Mouse (Mus musculus) Patski (cell line): ENCODE measurements around the gene Rpl3l. TPM values are rescaled to one million over a fixed set of nuclear protein-coding genes. Genes with fewer than 3 reads are reported as not detected.
"Not testable (repeated sequence)": the region's sequence is repeated elsewhere in the genome, so short reads cannot be mapped to it uniquely, and the experiment has no call there.

Experiments
- ATAC-seq: fragments of 100-300 bp; one replicate; pipeline ENCODE4 v1.8.0; 2021
- CTCF ChIA-PET: fragments of 350-600 bp; sonication (Branson Sonifier 250); formaldehyde crosslinking; loops from one replicate; lab custom pipeline; 2022; ENCODE audit warnings: inconsistent platforms; lab: Charles Lee
- POLR2A ChIA-PET: fragments of 350-600 bp; sonication (Branson Sonifier 250); formaldehyde crosslinking; loops from one replicate; lab custom pipeline; 2022; ENCODE audit warnings: antibody characterized with exemption, inconsistent platforms; lab: Charles Lee
- DNase-seq: peaks from one replicate; pipeline ENCODE4 v3.0.0-alpha.2; 2011; ENCODE audit warnings: low read depth, low spot score
- H3K27me3 ChIP-seq: fragments of 371-371 bp; one replicate; pipeline ENCODE4 v1.5.1; 2021
- CTCF ChIP-seq: fragments of 100-300 bp; IDR thresholded peaks from one replicate; pipeline ENCODE4 v1.5.1; 2021
- in situ Hi-C: fragments of 300-500 bp; cut with MboI; formaldehyde crosslinking; loops from 3 replicates; pipeline ENCODE4 v1.11.1; 2018; ENCODE audit warnings: low pct_unique_long_range_greater_than_20kb, mixed read lengths
- polyA plus RNA-seq: library from polyadenylated mRNA; unstranded; gene quantifications from one replicate; pipeline ENCODE4 v1.2.3, GENCODE M21; 2021

Rpl3l gene
- polyA plus RNA-seq, 1 experiment from 2014 or later, result 0.15 TPM

- CTCF ChIA-PET, result no interaction called here
- no peak for TF ChIP-seq CTCF
These were observed 28.9 kb upstream of the Rpl3l start for GRCm38 (mm10) chr17:24698715-24699114.

DNA sequence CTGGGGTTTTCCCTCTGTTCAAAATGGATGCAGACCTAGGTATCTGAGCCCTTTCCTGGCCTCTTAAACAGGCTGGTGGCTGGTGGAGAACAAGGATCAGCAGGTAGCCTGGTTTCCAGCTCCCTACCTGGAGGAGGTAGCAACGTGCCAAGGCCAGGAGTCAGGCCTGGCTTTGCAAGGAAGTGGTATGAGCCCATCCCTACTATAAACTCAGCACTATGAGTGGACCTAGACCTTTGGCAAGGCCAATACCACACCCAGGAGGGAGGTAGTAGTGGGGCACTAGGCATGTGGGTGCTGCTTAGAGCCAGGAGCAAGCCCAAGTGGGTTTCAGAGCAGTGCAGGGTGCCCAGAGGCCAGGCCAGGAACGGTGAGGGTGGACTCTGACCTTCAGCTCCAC, 28.1 kb upstream of the Rpl3l start:
- in situ Hi-C loops, result no loop called here
- POLR2A ChIA-PET, result no interaction called here
- CTCF ChIA-PET, result no interaction called here
- H3K27me3 ChIP-seq, result no peaks in the 10 kb centered on the region
- no peak for DNase-seq
- no peak for TF ChIP-seq CTCF
- ATAC-seq, result no peak

More at GRCm38 (mm10) chr17:24698715-24699114, 28.9 kb upstream of the Rpl3l start:
- DNase-seq (no peak), ATAC-seq (no peak)
- POLR2A ChIA-PET, result interaction anchor here (2.2 kb wide), 1 partner anchor 8 kb away, joined by 11 read pairs; the partner anchor contains the start of gene Tbl3
- in situ Hi-C loops, result no loop called here
- no peaks in the 10 kb centered on the region for H3K27me3 ChIP-seq

DNA sequence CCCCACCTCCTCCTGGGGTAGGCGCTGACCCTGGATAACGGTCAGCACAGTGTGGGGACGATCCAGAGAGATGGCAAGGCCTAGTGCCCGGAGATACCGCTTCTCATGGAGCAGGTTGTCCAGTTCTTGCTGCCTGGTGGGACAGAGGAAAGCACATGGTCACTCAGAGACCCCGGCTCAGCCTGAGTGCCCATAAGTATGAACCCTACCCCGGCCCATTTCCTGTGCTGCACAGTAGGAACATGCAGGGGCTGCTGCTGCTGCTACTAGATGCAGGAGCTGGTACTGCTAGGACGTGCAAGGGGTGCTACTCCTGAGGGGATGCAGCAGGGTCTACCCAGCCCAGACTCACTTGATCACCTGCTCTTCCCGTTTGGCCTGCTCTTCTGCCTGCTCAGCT, 26.4 kb upstream of the Rpl3l start:
- CTCF ChIA-PET, result no interaction called here
- no peak for TF ChIP-seq CTCF
- no peak for DNase-seq
- no peak for ATAC-seq
- no peaks in the 10 kb centered on the region for H3K27me3 ChIP-seq
- in situ Hi-C loops, result no loop called here
- POLR2A ChIA-PET, result interaction anchor here (1.4 kb wide), 1 partner anchor 21 kb away, joined by 4 read pairs; no protein-coding TSS in a partner anchor

DNA sequence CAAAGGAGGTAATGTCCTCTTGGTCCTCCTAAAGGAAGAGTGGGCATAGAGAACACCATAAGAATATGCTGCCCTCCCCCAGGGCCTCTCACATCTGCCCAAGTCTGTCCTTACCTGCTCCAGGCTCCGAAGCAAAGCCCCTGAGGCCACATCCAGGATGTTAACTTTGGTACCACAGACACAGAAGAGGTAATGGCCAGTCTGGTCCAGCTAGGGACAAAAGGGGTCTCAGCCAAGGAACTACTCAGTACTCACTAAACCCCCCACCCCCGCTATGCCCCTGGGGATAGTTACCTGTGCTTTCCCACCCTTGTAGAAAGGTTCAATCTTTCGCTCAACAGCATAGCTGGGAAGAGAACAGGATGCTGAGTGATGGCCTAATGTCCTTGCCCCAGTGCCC, 21.8 kb upstream of the Rpl3l start:
- ChIA-PET POLR2A (interaction anchor here (2.3 kb wide), 1 partner anchor 8 kb away, joined by 11 read pairs; no protein-coding TSS in a partner anchor), CTCF (interaction anchor here (1.0 to 2.1 kb wide), 2 partner anchors 15 to 34 kb away, joined by 3 to 4 read pairs; no protein-coding TSS in a partner anchor)
- no peak for ATAC-seq

GRCm38 (mm10) chr17:24706982-24707800, 20.4 kb upstream of the Rpl3l start, which contains the start of gene Tbl3:
Gene Tbl3, minus strand, starts transcription at chr17:24707660.
- in situ Hi-C loops, result no loop called here
- POLR2A ChIA-PET, result interaction anchor here (0.5 to 2.3 kb wide), 5 partner anchors 10 to 37 kb away, joined by 3 to 11 read pairs (median 3); partner anchors contain the start of gene Zfp598
- DNase-seq (peak; percentile 71), ATAC-seq (peak; percentile 42)
- no peak for TF ChIP-seq CTCF
- CTCF ChIA-PET, result interaction anchor here (1.0 to 2.1 kb wide), 2 partner anchors 36 to 79 kb away, joined by 3 to 4 read pairs; no protein-coding TSS in a partner anchor
- H3K27me3 ChIP-seq, result no peaks in the 10 kb centered on the region

More for the DNA sequence above, 21.8 kb upstream of the Rpl3l start:
- in situ Hi-C loops, result no loop called here
- no peak for TF ChIP-seq CTCF
- no peak for DNase-seq
- no peaks in the 10 kb centered on the region for H3K27me3 ChIP-seq

DNA sequence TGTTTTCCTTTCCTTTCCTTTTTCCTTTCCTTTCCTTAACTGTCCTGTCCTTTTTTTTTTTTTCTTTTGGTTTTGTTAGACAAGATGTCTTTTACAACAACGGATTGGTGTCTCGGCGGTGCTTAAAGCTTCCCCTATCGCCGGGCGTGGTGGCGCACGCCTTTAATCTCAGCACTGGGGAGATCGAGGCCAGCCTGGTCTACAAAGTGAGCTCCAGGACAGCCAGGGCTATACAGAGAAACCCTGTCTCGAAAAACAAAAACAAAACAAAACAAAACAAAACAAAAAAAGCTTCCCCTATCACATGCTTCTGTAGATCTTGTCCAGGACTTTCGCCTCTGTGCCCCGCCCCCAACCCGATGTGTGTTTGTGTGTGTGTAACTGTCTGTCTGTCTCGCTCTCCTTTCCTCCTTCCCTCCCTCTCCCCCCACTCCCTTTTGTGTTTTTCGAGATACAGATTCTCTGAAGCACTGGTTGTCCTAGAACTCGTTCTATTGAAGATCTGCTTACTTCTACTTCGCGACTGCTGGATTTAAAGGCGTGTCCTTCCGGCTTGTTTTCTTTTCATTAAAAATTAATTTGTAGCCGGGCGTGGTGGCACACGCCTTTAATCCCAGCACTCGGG, 19.7 kb upstream of the Rpl3l start:
- in situ Hi-C loops, result no loop called here
- ChIA-PET POLR2A (interaction anchor here (0.9 to 2.3 kb wide), 3 partner anchors 10 to 38 kb away, joined by 3 to 11 read pairs (median 4); partner anchors contain the start of gene Zfp598), CTCF (interaction anchor here (1.0 to 1.4 kb wide), 2 partner anchors 17 to 79 kb away, joined by 3 read pairs; no protein-coding TSS in a partner anchor)
- no peak for DNase-seq
- H3K27me3 ChIP-seq, result no peaks in the 10 kb centered on the region
- no peak for TF ChIP-seq CTCF
- no peak for ATAC-seq

- TF ChIP-seq CTCF, result no peak
- H3K27me3 ChIP-seq, result no peaks in the 10 kb centered on the region
- ChIA-PET POLR2A (no interaction called here), CTCF (interaction anchor here (1.4 kb wide), 1 partner anchor 18 kb away, joined by 3 read pairs; no protein-coding TSS in a partner anchor)
- in situ Hi-C loops, result no loop called here
- DNase-seq (no peak), ATAC-seq (no peak)
These were observed 19.0 kb upstream of the Rpl3l start for GRCm38 (mm10) chr17:24708646-24709045.

- POLR2A ChIA-PET, result interaction anchor here (1.0 kb wide), 1 partner anchor 12 kb away, joined by 3 read pairs; the partner anchor contains the start of gene Rpl3l
- CTCF ChIA-PET, result interaction anchor here (1.0 kb wide), 1 partner anchor 243 kb away, joined by 3 read pairs; no protein-coding TSS in a partner anchor
- TF ChIP-seq CTCF, result no peak
- no peak for ATAC-seq
- in situ Hi-C loops, result no loop called here
- DNase-seq, result no peak
- H3K27me3 ChIP-seq, result no peaks in the 10 kb centered on the region
These were observed 12.1 kb upstream of the Rpl3l start for GRCm38 (mm10) chr17:24715556-24715955.

- DNase-seq (no peak), ATAC-seq (no peak)
- ChIA-PET CTCF (interaction anchor here (1.0 kb wide), 1 partner anchor 243 kb away, joined by 3 read pairs; no protein-coding TSS in a partner anchor), POLR2A (no interaction called here)
- in situ Hi-C loops, result no loop called here
- TF ChIP-seq CTCF, result no peak
- no peaks in the 10 kb centered on the region for H3K27me3 ChIP-seq
These were observed 11.4 kb upstream of the Rpl3l start for GRCm38 (mm10) chr17:24716166-24716682.

GRCm38 (mm10) chr17:24717943-24718342, 9.7 kb upstream of the Rpl3l start, which contains the start of the genes Rnf151 and Rps2:
Gene Rnf151, minus strand, starts transcription at chr17:24718063.
Gene Rps2, plus strand, starts transcription at chr17:24718116.
- CTCF ChIA-PET, result no interaction called here
- POLR2A ChIA-PET, result no interaction called here
- ATAC-seq, result no peak

DNA sequence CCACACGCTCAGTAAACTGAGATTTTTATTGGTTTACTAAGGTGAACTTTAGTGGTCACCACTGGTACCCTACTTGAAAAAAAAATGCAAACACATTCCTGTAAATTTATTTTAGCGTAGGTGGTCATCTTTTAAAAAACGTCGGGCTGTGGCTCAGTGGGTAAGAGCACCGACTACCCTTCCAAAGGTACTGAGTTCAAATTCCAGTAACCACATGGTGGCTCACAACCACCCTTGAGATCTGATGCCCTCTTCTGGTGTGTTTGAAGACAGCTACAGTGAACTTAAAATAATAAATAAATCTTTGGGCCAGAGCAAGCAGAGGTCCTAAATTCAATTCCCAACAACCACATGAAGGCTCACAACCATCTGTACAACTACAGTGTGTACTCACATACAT, 8.7 kb upstream of the Rpl3l start:
- in situ Hi-C loops, H3K27me3 ChIP-seq, CTCF ChIA-PET, ATAC-seq, DNase-seq: not testable (repeated sequence)
- POLR2A ChIA-PET, result interaction anchor here (0.8 kb wide), 1 partner anchor 18 kb away, joined by 7 read pairs; no protein-coding TSS in a partner anchor

More at GRCm38 (mm10) chr17:24717943-24718342, 9.7 kb upstream of the Rpl3l start, which contains the start of the genes Rnf151 and Rps2:
- in situ Hi-C loops, result no loop called here
- no peak for TF ChIP-seq CTCF
- DNase-seq, result no peak
- no peaks in the 10 kb centered on the region for H3K27me3 ChIP-seq
